Mouse (Mus musculus) ES-E14 (cell line): ENCODE measurements around the gene Arl8b.

ENCODE experiments used
- MAFK ChIP-seq: IDR thresholded peaks from 2 replicates; pipeline ENCODE4 v1.6.1; 2014; ENCODE audit warnings: mild to moderate bottlenecking, low read depth, low read length, inconsistent platforms; ENCODE audit not compliant: insufficient read depth
- ZNF384 ChIP-seq: IDR thresholded peaks from 2 replicates; pipeline ENCODE4 v1.6.1; 2012; ENCODE audit warnings: low read depth, low read length, inconsistent platforms

DNA sequence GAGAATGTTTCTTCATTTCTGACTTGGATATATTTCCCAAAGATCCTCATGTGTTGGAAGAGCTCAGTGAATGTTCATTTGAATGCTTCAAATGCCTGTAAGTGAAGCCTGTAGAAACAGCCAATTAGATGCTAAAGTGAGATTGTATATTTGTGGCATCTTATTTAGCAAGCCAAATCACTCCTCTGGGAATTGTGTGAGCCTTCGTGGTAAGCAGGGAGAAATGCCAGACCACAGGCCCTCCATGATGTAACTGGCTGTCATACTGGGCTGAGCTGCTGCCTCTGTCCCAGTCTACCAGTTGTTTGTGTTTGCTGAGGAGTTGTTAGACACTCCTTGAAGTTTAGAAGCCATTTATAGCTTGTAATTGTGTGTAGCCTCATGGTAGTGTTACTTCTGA lies 60.8 kb downstream of the Arl8b start:
- TF ChIP-seq ZNF384 (no peak), MAFK (no peak)
